Mouse (Mus musculus) liver, embryonic 11.5 days (tissue): ENCODE data around the gene Rbpj. TPM values are rescaled to one million over a fixed set of nuclear protein-coding genes. Genes with fewer than 3 reads are reported as not detected.

Experiments
- ATAC-seq: fragments of 200-750 bp; cut with Nextera tagmentation; replicated peaks from 2 replicates; pipeline ENCODE4 v1.8.0; 2017; ENCODE audit warnings: moderate number of reproducible peaks, mild to moderate bottlenecking, moderate TSS enrichment, moderate library complexity; ENCODE audit not compliant: low FRiP score
- DNase-seq: peaks from one replicate; pipeline ENCODE4 v3.0.0-alpha.2; 2017; ENCODE audit warnings: low spot score
- H3K27ac ChIP-seq: fragments of 300-500 bp; sonication (generic); 2 replicates; pipeline ENCODE4 v1.5.1; 2014; ENCODE audit warnings: mild to moderate bottlenecking, low read depth, low read length, control low read depth
- H3K27me3 ChIP-seq: fragments of 300-500 bp; sonication (generic); replicated peaks from 2 replicates; pipeline ENCODE4 v1.6.1; 2014; ENCODE audit warnings: low read length, mixed read lengths; ENCODE audit not compliant: control insufficient read depth, insufficient read depth
- H3K36me3 ChIP-seq: fragments of 300-500 bp; sonication (generic); 2 replicates; pipeline ENCODE4 v1.6.1; 2014; ENCODE audit warnings: mild to moderate bottlenecking, low read length, moderate library complexity, mixed read lengths; ENCODE audit not compliant: control insufficient read depth, insufficient read depth
- H3K4me1 ChIP-seq: fragments of 300-500 bp; sonication (generic); replicated peaks from 2 replicates; pipeline ENCODE4 v1.6.1; 2014; ENCODE audit warnings: low read length, mixed read lengths; ENCODE audit not compliant: control insufficient read depth, insufficient read depth
- H3K4me2 ChIP-seq: fragments of 300-500 bp; sonication (generic); 2 replicates; pipeline ENCODE4 v1.6.1; 2014; ENCODE audit warnings: mild to moderate bottlenecking, control low read depth, moderate library complexity
- H3K4me3 ChIP-seq: fragments of 300-500 bp; sonication (generic); 2 replicates; pipeline ENCODE4 v1.5.1; 2014; ENCODE audit warnings: low read depth, low read length, control low read depth
- H3K9ac ChIP-seq: fragments of 300-500 bp; sonication (generic); 2 replicates; pipeline ENCODE4 v1.6.1; 2014; ENCODE audit warnings: low read depth, low read length, control low read depth
- H3K9me3 ChIP-seq: fragments of 300-500 bp; sonication (generic); 2 replicates; pipeline ENCODE4 v1.6.1; 2016; ENCODE audit warnings: low read length, inconsistent platforms, mixed read lengths; ENCODE audit not compliant: control insufficient read depth
- WGBS: fragments of 180-500 bp; shearing (Covaris S2); extraction: QIAGEN DNeasy Blood & Tissue Kit; methylation state at CpG from one replicate; pipeline ENCODE4 v1.1.7; 2014; 5-methylcytosine and 5-hydroxymethylcytosine counted together
- polyA plus RNA-seq: library from polyadenylated mRNA; unstranded; fragments of >200 nt; fragmentation: Nextera tagmentation; extraction: Ambion mirVana; gene quantifications from 2 replicates; pipeline ENCODE4 v1.2.1, GENCODE M21; 2014

The Rbpj gene
- polyA plus RNA-seq, 1 experiment from 2014 or later: 21.6 TPM

GRCm38 (mm10) chr5:53438268-53438667 is 27.7 kb upstream of the Rbpj start:
- no peaks in the 10 kb centered on the region for H3K4me1 ChIP-seq
- no peak overlapping the region for H3K27ac ChIP-seq
- H3K4me2 ChIP-seq: no peak overlapping the region
- no peaks in the 10 kb centered on the region for H3K9me3 ChIP-seq
- H3K36me3 ChIP-seq: no peaks in the 10 kb centered on the region
- no peak for ATAC-seq
- DNase-seq: no peak
- no peak overlapping the region for H3K4me3 ChIP-seq
- H3K9ac ChIP-seq: no peak overlapping the region
- no peaks in the 10 kb centered on the region for H3K27me3 ChIP-seq
- WGBS: 50% methylated on average over 3 of the region's 3 CpGs

- Histone ChIP-seq H3K4me3 (no peak overlapping the region), H3K27me3 (no peaks in the 10 kb centered on the region), H3K9me3 (no peaks in the 10 kb centered on the region), H3K27ac (no peak overlapping the region), H3K4me2 (no peak overlapping the region), H3K9ac (no peak overlapping the region), H3K4me1 (no peaks in the 10 kb centered on the region), H3K36me3 (no peaks in the 10 kb centered on the region)
- ATAC-seq: no peak
- WGBS: 63% methylated on average over 3 of the region's 3 CpGs
- DNase-seq: no peak
Observed at GRCm38 (mm10) chr5:53439655-53440054, 26.3 kb upstream of the Rbpj start.

- Histone ChIP-seq H3K4me1 (no peaks in the 10 kb centered on the region), H3K27ac (no peak overlapping the region), H3K9ac (no peak overlapping the region), H3K36me3 (no peaks in the 10 kb centered on the region), H3K4me3 (no peak overlapping the region), H3K4me2 (no peak overlapping the region), H3K9me3 (no peaks in the 10 kb centered on the region), H3K27me3 (no peaks in the 10 kb centered on the region)
- WGBS: 84% methylated on average over 5 of the region's 5 CpGs
- no peak for ATAC-seq
- no peak for DNase-seq
Observed at GRCm38 (mm10) chr5:53444030-53444429, 21.9 kb upstream of the Rbpj start.

- no peak overlapping the region for H3K27ac ChIP-seq
- no peaks in the 10 kb centered on the region for H3K9me3 ChIP-seq
- H3K9ac ChIP-seq: no peak overlapping the region
- H3K27me3 ChIP-seq: no peaks in the 10 kb centered on the region
- no peak for ATAC-seq
- no peaks in the 10 kb centered on the region for H3K36me3 ChIP-seq
- DNase-seq: no peak
- 37% methylated on average over 9 of the region's 9 CpGs for WGBS
- no peaks in the 10 kb centered on the region for H3K4me1 ChIP-seq
- H3K4me3 ChIP-seq: no peak overlapping the region
- no peak overlapping the region for H3K4me2 ChIP-seq
Observed at GRCm38 (mm10) chr5:53450945-53451344, 15.0 kb upstream of the Rbpj start.

GRCm38 (mm10) chr5:53451829-53452228 is 14.1 kb upstream of the Rbpj start:
- H3K4me3 ChIP-seq: no peak overlapping the region
- no peak overlapping the region for H3K9ac ChIP-seq
- H3K27me3 ChIP-seq: no peaks in the 10 kb centered on the region
- no peak for ATAC-seq
- no peaks in the 10 kb centered on the region for H3K36me3 ChIP-seq
- H3K4me1 ChIP-seq: no peaks in the 10 kb centered on the region
- 87% methylated on average over 8 of the region's 8 CpGs for WGBS
- no peak for DNase-seq
- no peaks in the 10 kb centered on the region for H3K9me3 ChIP-seq
- no peak overlapping the region for H3K27ac ChIP-seq
- no peak overlapping the region for H3K4me2 ChIP-seq

GRCm38 (mm10) chr5:53452920-53453319 is 13.0 kb upstream of the Rbpj start:
- WGBS: 73% methylated on average over 3 of the region's 3 CpGs
- DNase-seq (no peak), ATAC-seq (no peak)
- Histone ChIP-seq H3K4me2 (no peak overlapping the region), H3K4me3 (no peak overlapping the region), H3K9ac (no peak overlapping the region), H3K9me3 (no peaks in the 10 kb centered on the region), H3K36me3 (no peaks in the 10 kb centered on the region), H3K27me3 (no peaks in the 10 kb centered on the region), H3K27ac (no peak overlapping the region), H3K4me1 (no peaks in the 10 kb centered on the region)

GRCm38 (mm10) chr5:53454706-53455105 is 11.2 kb upstream of the Rbpj start:
- ATAC-seq (no peak), DNase-seq (no peak)
- Histone ChIP-seq H3K9me3 (no peaks in the 10 kb centered on the region), H3K36me3 (no peaks in the 10 kb centered on the region), H3K27ac (no peak overlapping the region), H3K9ac (no peak overlapping the region), H3K4me2 (no peak overlapping the region), H3K4me3 (no peak overlapping the region), H3K4me1 (no peaks in the 10 kb centered on the region), H3K27me3 (no peaks in the 10 kb centered on the region)
- 82% methylated on average over 9 of the region's 9 CpGs for WGBS

GRCm38 (mm10) chr5:53455459-53455858 is 10.5 kb upstream of the Rbpj start:
- 91% methylated on average over 5 of the region's 5 CpGs for WGBS
- Histone ChIP-seq H3K9me3 (no peaks in the 10 kb centered on the region), H3K4me2 (no peak overlapping the region), H3K9ac (no peak overlapping the region), H3K27ac (no peak overlapping the region), H3K4me1 (no peaks in the 10 kb centered on the region), H3K27me3 (no peaks in the 10 kb centered on the region), H3K36me3 (no peaks in the 10 kb centered on the region), H3K4me3 (no peak overlapping the region)
- ATAC-seq (no peak), DNase-seq (no peak)

GRCm38 (mm10) chr5:53460196-53460595 is 5.8 kb upstream of the Rbpj start:
- no peak for ATAC-seq
- WGBS: 71% methylated on average over 5 of the region's 5 CpGs
- no peaks in the 10 kb centered on the region for H3K4me1 ChIP-seq

More at GRCm38 (mm10) chr5:53460196-53460595, 5.8 kb upstream of the Rbpj start:
- DNase-seq: no peak
- Histone ChIP-seq H3K27ac (no peak overlapping the region), H3K4me3 (no peak overlapping the region), H3K9ac (no peak overlapping the region), H3K4me2 (no peak overlapping the region), H3K36me3 (no peaks in the 10 kb centered on the region), H3K27me3 (no peaks in the 10 kb centered on the region), H3K9me3 (no peaks in the 10 kb centered on the region)
